Mouse (Mus musculus): ENCODE data around the gene Pde7b.

Gene Pde7b

GRCm38 (mm10) chr10:20361542-20362449 is 363.1 kb downstream of the Pde7b start:
- CTCF ChIA-PET: no interaction called here

GRCm38 (mm10) chr10:20348894-20349293 is 376.0 kb downstream of the Pde7b start:
- CTCF ChIA-PET: interaction anchor here (0.7 kb wide), 1 partner anchor 59 kb away, joined by 8 read pairs; no protein-coding TSS in a partner anchor

Data from spleen, embryonic (tissue).